Mouse (Mus musculus) myocyte (in vitro differentiated cells): ENCODE results near the gene Eno1. TPM values are rescaled to one million over a fixed set of nuclear protein-coding genes. Genes with fewer than 3 reads are reported as not detected.
"Not testable (repeated sequence)": the region's sequence is repeated elsewhere in the genome, so short reads cannot be mapped to it uniquely, and the experiment has no call there.

ENCODE experiments used
- H3K27me3 ChIP-seq: one replicate; pipeline ENCODE4 v1.6.1; 2011; ENCODE audit not compliant: control insufficient read depth, insufficient read depth, insufficient read length
- H3K36me3 ChIP-seq: one replicate; pipeline ENCODE4 v1.6.1; 2011; ENCODE audit not compliant: control insufficient read depth, insufficient read depth
- H3K4me2 ChIP-seq: one replicate; pipeline ENCODE4 v1.6.1; 2011; ENCODE audit warnings: low read depth, control low read depth
- H3K4me3 ChIP-seq: one replicate; pipeline ENCODE4 v1.5.1; 2011; ENCODE audit warnings: mild to moderate bottlenecking, control low read depth, moderate library complexity
- H3K79me2 ChIP-seq: one replicate; pipeline ENCODE4 v1.6.1; 2011; ENCODE audit not compliant: control insufficient read depth, insufficient read depth
- H3ac ChIP-seq: one replicate; pipeline ENCODE4 v1.6.1; 2011; ENCODE audit not compliant: control insufficient read depth, insufficient read length
- CEBPB ChIP-seq: IDR thresholded peaks from 2 replicates; pipeline ENCODE4 v1.6.1; 2011; ENCODE audit warnings: mild to moderate bottlenecking, moderate library complexity; ENCODE audit not compliant: poor library complexity, insufficient read depth, severe bottlenecking
- E2F4 ChIP-seq: IDR thresholded peaks from one replicate; pipeline ENCODE4 v1.6.1; 2011; ENCODE audit warnings: mild to moderate bottlenecking, control low read depth, moderate library complexity; ENCODE audit not compliant: insufficient read depth
- MAX ChIP-seq: IDR thresholded peaks from one replicate; pipeline ENCODE4 v1.6.1; 2011; ENCODE audit warnings: low read depth, mild to moderate bottlenecking, control low read depth
- MYOD1 ChIP-seq, 3 experiments: IDR thresholded peaks; one replicate each; pipeline ENCODE4 v1.6.1; 2011; ENCODE audit warnings: control low read depth in 2 of 3, low read depth in 2 of 3, mild to moderate bottlenecking in 2 of 3, moderate library complexity in 1 of 3; ENCODE audit not compliant: insufficient read length in 2 of 3, control insufficient read depth in 1 of 3
- MYOG ChIP-seq, 3 experiments: IDR thresholded peaks; one replicate each; pipeline ENCODE4 v1.6.1; 2011; ENCODE audit warnings: control low read depth in 2 of 3, low read depth in 2 of 3, mild to moderate bottlenecking in 2 of 3; ENCODE audit not compliant: insufficient read length in 2 of 3, control insufficient read depth in 1 of 3, insufficient read depth in 1 of 3
- POLR2A ChIP-seq: IDR thresholded peaks from one replicate; pipeline ENCODE4 v1.6.1; 2011; ENCODE audit warnings: low read depth, mild to moderate bottlenecking, control low read depth, moderate library complexity; ENCODE audit not compliant: insufficient read length
- POLR2AphosphoS2 ChIP-seq: IDR thresholded peaks from one replicate; pipeline ENCODE4 v1.6.1; 2011; ENCODE audit warnings: low read depth, control low read depth; ENCODE audit not compliant: insufficient read length
- REST ChIP-seq: IDR thresholded peaks from one replicate; pipeline ENCODE4 v1.6.1; 2011; ENCODE audit warnings: mild to moderate bottlenecking, control low read depth, moderate library complexity; ENCODE audit not compliant: insufficient read depth, insufficient read length
- SRF ChIP-seq: IDR thresholded peaks from one replicate; pipeline ENCODE4 v1.6.1; 2011; ENCODE audit warnings: low read depth; ENCODE audit not compliant: control insufficient read depth, insufficient read length
- TCF12 ChIP-seq: IDR thresholded peaks from one replicate; pipeline ENCODE4 v1.6.1; 2011; ENCODE audit warnings: mild to moderate bottlenecking, control low read depth; ENCODE audit not compliant: poor library complexity, insufficient read depth, severe bottlenecking
- TCF3 ChIP-seq: IDR thresholded peaks from one replicate; pipeline ENCODE4 v1.6.1; 2011; ENCODE audit warnings: low read depth, control low read depth; ENCODE audit not compliant: insufficient read length
- USF1 ChIP-seq: IDR thresholded peaks from one replicate; pipeline ENCODE4 v1.6.1; 2011; ENCODE audit warnings: low read depth, mild to moderate bottlenecking, control low read depth, moderate library complexity
- polyA plus RNA-seq: library from polyadenylated mRNA; unstranded; fragments of >200 nt; fragmentation: generic; extraction: Trizol; gene quantifications from one replicate; pipeline ENCODE4 v1.2.1, GENCODE M21; 2012; ENCODE audit warnings: missing spikeins

The Eno1 gene
- polyA plus RNA-seq, 1 experiment, result 1,358 TPM

- Histone ChIP-seq H3K4me2 (no peak overlapping the region), H3ac (no peak overlapping the region), H3K79me2 (no peaks in the 10 kb centered on the region), H3K27me3 (no peaks in the 10 kb centered on the region), H3K36me3 (no peaks in the 10 kb centered on the region), H3K4me3 (no peak overlapping the region)
- no peak for TF ChIP-seq E2F4
Measured at GRCm38 (mm10) chr4:150264903-150265302, 28.4 kb downstream of the Eno1 start.

- no peaks in the 10 kb centered on the region for H3K36me3 ChIP-seq
- no peak overlapping the region for H3K4me3 ChIP-seq
- no peaks in the 10 kb centered on the region for H3K27me3 ChIP-seq
- H3K4me2 ChIP-seq, result peak overlapping the region; percentile 72
- TF ChIP-seq SRF, result no peak
- no peak for TF ChIP-seq POLR2A
- TF ChIP-seq E2F4, result no peak
- no peak for TF ChIP-seq POLR2AphosphoS2
- no peak for TF ChIP-seq MYOD1 (IDR thresholded peaks at IDR 0.05; ENCODE audit: control insufficient read depth in 1 of 3, insufficient read length in 2 of 3, low read depth in 2 of 3)
- no peak for TF ChIP-seq TCF12
- TF ChIP-seq USF1, result no peak
- no peak overlapping the region for H3ac ChIP-seq
- H3K79me2 ChIP-seq, result no peaks in the 10 kb centered on the region
Measured at GRCm38 (mm10) chr4:150265471-150265870, 28.9 kb downstream of the Eno1 start.

- H3K4me3 ChIP-seq, result peak overlapping the region; percentile 24
- H3K4me2 ChIP-seq, result peak overlapping the region; percentile 72
- no peak overlapping the region for H3ac ChIP-seq
- no peaks in the 10 kb centered on the region for H3K27me3 ChIP-seq
- no peaks in the 10 kb centered on the region for H3K79me2 ChIP-seq
- peak; percentile 69 for TF ChIP-seq TCF12
- TF ChIP-seq MYOD1 (IDR thresholded peaks at IDR 0.05; ENCODE audit: control insufficient read depth in 1 of 3, insufficient read length in 2 of 3, low read depth in 2 of 3), result peak in 2 of 3 experiments; percentile 92
- peak; percentile 58 for TF ChIP-seq TCF3
- peak; percentile 67 to 96 (median 84) for TF ChIP-seq MYOG (IDR thresholded peaks at IDR 0.05; ENCODE audit: control insufficient read depth in 1 of 3, insufficient read depth in 1 of 3, insufficient read length in 2 of 3, low read depth in 2 of 3)
- TF ChIP-seq CEBPB, result peak; percentile 97
- TF ChIP-seq MAX, result no peak
- TF ChIP-seq POLR2AphosphoS2, result peak; percentile 31
- no peak for TF ChIP-seq REST
- H3K36me3 ChIP-seq, result no peaks in the 10 kb centered on the region
Measured at GRCm38 (mm10) chr4:150266655-150267223, 30.2 kb downstream of the Eno1 start.

GRCm38 (mm10) chr4:150268674-150269653 is 32.4 kb downstream of the Eno1 start:
- Histone ChIP-seq H3K79me2 (no peaks in the 10 kb centered on the region), H3K36me3 (no peaks in the 10 kb centered on the region), H3ac (no peak overlapping the region), H3K4me3 (no peak overlapping the region), H3K4me2 (peak overlapping the region; percentile 49), H3K27me3 (no peaks in the 10 kb centered on the region)
- no peak for TF ChIP-seq MAX
- TF ChIP-seq CEBPB, result no peak
- TF ChIP-seq USF1, result no peak
- TF ChIP-seq TCF12, result no peak
- no peak for TF ChIP-seq TCF3
- TF ChIP-seq POLR2A, result no peak

GRCm38 (mm10) chr4:150269679-150270078 is 33.2 kb downstream of the Eno1 start:
- Histone ChIP-seq H3K36me3 (no peaks in the 10 kb centered on the region), H3K79me2 (no peaks in the 10 kb centered on the region), H3K4me2 (peak overlapping the region; percentile 49), H3K4me3 (no peak overlapping the region), H3ac (no peak overlapping the region), H3K27me3 (no peaks in the 10 kb centered on the region)
- TF ChIP-seq MYOD1 (IDR thresholded peaks at IDR 0.05; ENCODE audit: control insufficient read depth in 1 of 3, insufficient read length in 2 of 3, low read depth in 2 of 3) (peak in 1 of 3 experiments; percentile 25), E2F4 (no peak)

- H3K27me3 ChIP-seq, H3ac ChIP-seq, H3K79me2 ChIP-seq, H3K36me3 ChIP-seq, H3K4me2 ChIP-seq, H3K4me3 ChIP-seq: not testable (repeated sequence)
Measured at GRCm38 (mm10) chr4:150270718-150271117, 34.2 kb downstream of the Eno1 start.
